Mouse (Mus musculus): ENCODE measurements around the gene Irf2bp2. TPM values are rescaled to one million over a fixed set of nuclear protein-coding genes. Genes with fewer than 3 reads are reported as not detected.

Irf2bp2 gene
- polyA plus RNA-seq, 1 experiment from 2014 or later, result 12.1 TPM

DNA sequence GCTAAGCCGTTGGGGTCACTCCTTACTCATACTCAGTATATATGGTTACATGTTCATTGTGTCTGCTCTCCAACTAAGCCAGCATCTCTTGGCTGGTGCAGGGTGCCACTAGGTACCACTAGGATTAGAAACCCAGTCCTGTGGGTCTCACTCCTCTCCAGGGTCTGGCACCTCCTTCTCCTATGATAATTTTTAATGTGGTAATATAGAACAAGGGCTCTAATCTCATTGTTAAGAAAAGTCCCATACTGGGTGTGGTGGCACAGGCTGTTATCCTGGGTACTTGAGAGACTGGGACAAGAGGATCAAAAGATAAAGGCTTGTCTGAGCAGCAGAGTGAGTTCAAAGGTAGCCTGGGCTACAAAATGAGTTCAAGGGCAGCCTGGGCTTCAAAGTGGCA lies 47.3 kb downstream of the Irf2bp2 start:
- H3K27me3 ChIP-seq (ENCODE audit: insufficient read depth, low read length), result no peaks in the 10 kb centered on the region
- H3K9ac ChIP-seq (replicated peaks; ENCODE audit: low read length), result no peak overlapping the region
- no peaks in the 10 kb centered on the region for H3K4me1 ChIP-seq (ENCODE audit: insufficient read depth, low read length)
- 55% methylated on average over 1 of the region's 1 CpGs for WGBS
- H3K9me3 ChIP-seq (ENCODE audit: low read length), result no peaks in the 10 kb centered on the region
- H3K36me3 ChIP-seq (ENCODE audit: insufficient read depth, low read length), result no peaks in the 10 kb centered on the region
- no peak overlapping the region for H3K27ac ChIP-seq (ENCODE audit: low read length)
- H3K4me2 ChIP-seq (replicated peaks; ENCODE audit: low read depth, low read length), result no peak overlapping the region
- ATAC-seq (ENCODE audit: low FRiP score, low TSS enrichment), result no peak
- no peak overlapping the region for H3K4me3 ChIP-seq (ENCODE audit: low read length)

DNA sequence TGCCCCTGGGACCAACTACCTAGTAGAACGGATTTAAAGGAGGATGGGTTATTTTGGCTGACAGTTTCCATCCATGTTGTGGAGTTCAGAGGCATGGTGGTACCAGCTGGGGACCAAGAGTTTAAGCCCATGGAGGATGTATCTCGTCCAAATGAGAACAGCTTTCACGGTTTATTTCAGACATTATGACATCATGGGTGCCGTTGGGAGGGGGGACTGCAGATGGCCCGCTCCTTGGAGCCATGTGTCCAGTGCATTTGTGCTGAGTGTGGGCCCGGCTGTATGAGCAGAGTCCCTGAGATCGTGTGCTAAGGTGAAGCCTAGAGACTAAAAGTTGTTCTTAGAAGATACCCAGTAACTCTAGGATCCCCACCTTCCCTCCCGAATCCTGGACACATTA lies 50.4 kb downstream of the Irf2bp2 start:
- 88% methylated on average over 8 of the region's 8 CpGs for WGBS
- Histone ChIP-seq H3K4me2 (replicated peaks; ENCODE audit: low read depth, low read length) (no peak overlapping the region), H3K4me3 (ENCODE audit: low read length) (no peak overlapping the region), H3K27ac (ENCODE audit: low read length) (no peak overlapping the region), H3K9ac (replicated peaks; ENCODE audit: low read length) (no peak overlapping the region), H3K27me3 (ENCODE audit: insufficient read depth, low read length) (no peaks in the 10 kb centered on the region), H3K9me3 (ENCODE audit: low read length) (no peaks in the 10 kb centered on the region), H3K36me3 (ENCODE audit: insufficient read depth, low read length) (no peaks in the 10 kb centered on the region), H3K4me1 (ENCODE audit: insufficient read depth, low read length) (peaks cover 18% of the 10 kb centered on the region)
- ATAC-seq (ENCODE audit: low FRiP score, low TSS enrichment), result no peak

DNA sequence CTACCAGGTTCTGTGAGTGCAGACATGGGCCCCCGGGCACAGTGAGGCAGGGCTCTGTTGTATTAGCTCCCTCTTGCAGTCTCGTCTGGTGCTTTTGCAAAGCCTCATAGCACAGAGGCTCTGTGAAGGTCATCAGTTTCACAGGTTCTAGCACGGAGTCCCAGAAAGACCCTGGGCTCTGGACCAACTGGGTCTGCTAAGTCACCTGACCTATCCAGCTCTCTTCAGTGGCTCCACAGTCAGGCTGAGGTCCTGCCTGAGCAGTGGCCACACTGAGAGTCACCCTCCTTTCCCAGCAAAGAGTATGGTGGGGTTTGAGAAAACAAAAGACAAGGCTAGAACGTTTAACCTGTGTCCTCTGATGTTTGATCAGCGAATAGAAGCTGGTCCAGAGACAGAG lies 51.0 kb downstream of the Irf2bp2 start:
- H3K9ac ChIP-seq (replicated peaks; ENCODE audit: low read length), result no peak overlapping the region
- no peak overlapping the region for H3K4me3 ChIP-seq (ENCODE audit: low read length)
- no peaks in the 10 kb centered on the region for H3K27me3 ChIP-seq (ENCODE audit: insufficient read depth, low read length)
- H3K9me3 ChIP-seq (ENCODE audit: low read length), result no peaks in the 10 kb centered on the region
- no peak overlapping the region for H3K4me2 ChIP-seq (replicated peaks; ENCODE audit: low read depth, low read length)
- WGBS, result 71% methylated on average over 5 of the region's 5 CpGs
- no peak for ATAC-seq (ENCODE audit: low FRiP score, low TSS enrichment)
- no peak overlapping the region for H3K27ac ChIP-seq (ENCODE audit: low read length)
- H3K4me1 ChIP-seq (ENCODE audit: insufficient read depth, low read length), result peaks cover 25% of the 10 kb centered on the region
- H3K36me3 ChIP-seq (ENCODE audit: insufficient read depth, low read length), result no peaks in the 10 kb centered on the region

DNA sequence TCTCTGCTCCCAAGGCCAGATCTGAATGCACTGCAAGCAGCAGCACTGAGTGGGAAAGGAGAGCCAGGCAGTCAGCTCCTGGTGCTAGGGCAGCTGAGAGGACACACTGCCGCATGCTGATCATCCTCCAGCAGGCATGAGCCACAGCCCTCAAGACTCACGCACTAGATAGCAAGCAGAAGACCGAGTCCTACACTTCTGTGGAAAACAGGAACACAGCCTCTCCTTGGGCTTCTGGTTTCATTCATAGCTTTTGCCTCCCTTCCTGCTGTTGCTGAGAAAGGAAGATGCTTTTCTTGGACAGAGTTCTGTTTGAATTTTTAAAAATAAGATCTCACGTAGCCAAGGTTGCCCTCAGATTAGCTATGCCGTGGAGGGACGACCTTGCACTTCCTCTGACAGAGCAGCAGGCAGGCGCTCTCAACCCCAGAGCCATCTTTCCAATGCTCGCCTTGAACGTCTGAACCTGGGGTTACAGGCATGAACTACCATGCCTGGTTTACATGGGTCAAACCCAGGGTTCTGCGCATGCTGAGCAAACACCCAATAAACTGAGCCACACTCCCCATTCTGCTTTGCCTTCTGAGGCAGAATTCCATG lies 51.6 kb downstream of the Irf2bp2 start:
- WGBS, result 66% methylated on average over 10 of the region's 10 CpGs
- Histone ChIP-seq H3K4me3 (ENCODE audit: low read length) (no peak overlapping the region), H3K4me2 (replicated peaks; ENCODE audit: low read depth, low read length) (no peak overlapping the region), H3K9me3 (ENCODE audit: low read length) (no peaks in the 10 kb centered on the region), H3K36me3 (ENCODE audit: insufficient read depth, low read length) (no peaks in the 10 kb centered on the region), H3K27ac (ENCODE audit: low read length) (no peak overlapping the region), H3K27me3 (ENCODE audit: insufficient read depth, low read length) (no peaks in the 10 kb centered on the region), H3K9ac (replicated peaks; ENCODE audit: low read length) (no peak overlapping the region), H3K4me1 (ENCODE audit: insufficient read depth, low read length) (peaks cover 31% of the 10 kb centered on the region)
- no peak for ATAC-seq (ENCODE audit: low FRiP score, low TSS enrichment)

DNA sequence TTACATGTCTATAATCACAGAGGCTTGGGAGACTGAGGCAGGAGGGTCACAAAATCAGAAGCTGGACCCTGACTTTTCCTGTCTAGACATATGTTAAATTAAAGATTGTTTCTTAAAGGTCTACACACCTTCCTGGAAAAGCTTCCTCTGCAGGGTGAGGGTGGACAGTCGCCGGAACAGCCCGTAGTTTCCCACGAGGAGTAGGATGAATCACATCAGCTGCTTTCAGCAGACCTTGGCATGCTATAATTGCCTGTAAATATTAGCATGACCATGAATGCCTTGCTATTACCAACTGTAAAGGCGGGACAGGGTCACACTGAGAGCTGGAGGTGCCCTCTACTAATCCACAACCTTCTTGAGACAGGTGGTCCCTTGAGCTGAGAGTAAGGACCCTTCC lies 53.5 kb downstream of the Irf2bp2 start:
- Histone ChIP-seq H3K9me3 (ENCODE audit: low read length) (no peaks in the 10 kb centered on the region), H3K4me1 (ENCODE audit: insufficient read depth, low read length) (peaks cover 40% of the 10 kb centered on the region), H3K36me3 (ENCODE audit: insufficient read depth, low read length) (no peaks in the 10 kb centered on the region), H3K4me2 (replicated peaks; ENCODE audit: low read depth, low read length) (no peak overlapping the region), H3K4me3 (ENCODE audit: low read length) (no peak overlapping the region), H3K27me3 (ENCODE audit: insufficient read depth, low read length) (no peaks in the 10 kb centered on the region), H3K27ac (ENCODE audit: low read length) (no peak overlapping the region), H3K9ac (replicated peaks; ENCODE audit: low read length) (no peak overlapping the region)
- WGBS, result 80% methylated on average over 5 of the region's 5 CpGs
- ATAC-seq (ENCODE audit: low FRiP score, low TSS enrichment), result no peak

DNA sequence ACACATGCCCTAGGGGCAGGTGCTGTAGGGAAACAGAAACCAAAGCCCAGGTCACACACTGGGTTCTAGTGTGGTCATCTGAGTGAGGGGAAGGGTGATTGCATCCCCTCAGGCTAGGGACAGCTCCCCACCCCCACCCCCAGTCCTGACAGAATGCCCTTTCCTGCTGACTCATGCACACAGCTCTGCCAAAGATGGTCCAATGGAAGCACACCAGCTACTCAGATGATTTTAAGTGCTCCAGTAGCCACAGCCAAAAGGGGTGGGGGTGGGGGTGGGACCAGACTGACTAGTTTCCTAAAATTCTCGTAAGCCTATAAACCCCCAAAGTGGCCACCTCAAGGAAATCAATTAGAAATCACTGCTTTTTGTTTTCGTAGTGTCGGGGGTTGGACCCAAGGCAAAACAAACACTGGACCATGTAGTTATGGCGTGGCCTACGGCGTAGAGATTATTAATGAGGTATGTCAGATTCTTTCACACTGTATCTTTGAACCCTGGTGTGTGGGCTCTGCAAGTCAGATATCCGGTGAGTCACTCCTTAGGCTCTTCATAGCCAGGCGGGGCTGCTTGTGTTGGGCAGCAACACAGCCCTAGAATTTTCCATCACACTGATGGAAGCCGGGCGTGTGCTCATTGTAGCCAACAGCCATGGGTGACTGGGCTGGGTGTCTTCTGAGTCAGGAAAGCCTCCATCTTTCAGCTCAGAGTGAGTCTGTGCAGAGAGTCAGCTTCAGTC lies 54.3 kb downstream of the Irf2bp2 start:
- peaks cover 40% of the 10 kb centered on the region for H3K4me1 ChIP-seq (ENCODE audit: insufficient read depth, low read length)

DNA sequence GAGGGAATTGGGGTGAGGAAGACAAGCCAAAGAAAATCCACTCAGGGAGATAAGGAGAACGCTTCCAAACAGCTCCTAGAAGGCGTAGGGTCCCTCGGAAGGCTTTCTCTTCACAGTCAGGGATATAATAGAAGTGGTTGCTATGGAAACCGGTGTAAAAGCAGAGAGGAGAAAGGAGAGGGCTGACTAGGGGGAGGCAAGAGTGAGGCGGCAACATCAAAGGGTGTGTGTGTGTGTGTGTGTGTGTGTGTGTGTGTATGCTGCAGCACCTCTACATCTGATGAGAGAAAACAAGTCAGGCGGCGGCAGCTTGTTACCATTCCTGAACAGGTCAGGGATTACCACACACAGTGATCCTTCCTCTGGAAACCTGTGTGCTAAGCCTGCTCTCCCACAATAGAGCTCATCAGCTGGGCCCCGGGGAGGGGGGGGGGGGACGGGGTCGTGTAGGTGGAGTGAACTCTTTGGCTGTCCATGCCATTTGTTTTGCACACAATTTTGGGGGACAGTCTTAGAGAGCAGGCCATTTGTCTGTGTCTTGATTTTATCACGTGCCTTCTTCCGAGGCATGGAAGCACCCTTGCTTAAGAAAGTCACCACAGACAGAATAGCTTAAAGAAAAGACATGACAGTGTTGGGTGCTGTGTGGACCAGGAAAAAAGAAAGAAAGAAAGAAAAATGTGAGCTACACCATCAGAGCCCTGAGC lies 55.0 kb downstream of the Irf2bp2 start:
- H3K9ac ChIP-seq (replicated peaks; ENCODE audit: low read length), result no peak overlapping the region; the same call in 1 of the 2 replicates
- 3% methylated on average over 12 of the region's 12 CpGs for WGBS

More for the DNA sequence above, 54.3 kb downstream of the Irf2bp2 start:
- Histone ChIP-seq H3K36me3 (ENCODE audit: insufficient read depth, low read length) (no peaks in the 10 kb centered on the region), H3K9me3 (ENCODE audit: low read length) (no peaks in the 10 kb centered on the region), H3K4me2 (replicated peaks; ENCODE audit: low read depth, low read length) (peak overlapping the region; percentile 19; the same call in 1 of the 2 replicates), H3K27me3 (ENCODE audit: insufficient read depth, low read length) (no peaks in the 10 kb centered on the region), H3K9ac (replicated peaks; ENCODE audit: low read length) (no peak overlapping the region), H3K27ac (ENCODE audit: low read length) (peak overlapping the region; percentile 54), H3K4me3 (ENCODE audit: low read length) (no peak overlapping the region)
- ATAC-seq (ENCODE audit: low FRiP score, low TSS enrichment), result peak; percentile 47; the same call in 1 of the 2 replicates
- WGBS, result 20% methylated on average over 10 of the region's 10 CpGs

More for the DNA sequence above, 55.0 kb downstream of the Irf2bp2 start:
- H3K27me3 ChIP-seq (ENCODE audit: insufficient read depth, low read length), result no peaks in the 10 kb centered on the region
- peak overlapping the region; percentile 19; the same call in 1 of the 2 replicates for H3K4me2 ChIP-seq (replicated peaks; ENCODE audit: low read depth, low read length)
- H3K9me3 ChIP-seq (ENCODE audit: low read length), result no peaks in the 10 kb centered on the region
- 0 out of 2 replicates have a peak, but pooled peaks have one; percentile 4 for ATAC-seq (ENCODE audit: low FRiP score, low TSS enrichment)
- H3K27ac ChIP-seq (ENCODE audit: low read length), result peak overlapping the region; percentile 54
- peaks cover 40% of the 10 kb centered on the region for H3K4me1 ChIP-seq (ENCODE audit: insufficient read depth, low read length)
- H3K4me3 ChIP-seq (ENCODE audit: low read length), result no peak overlapping the region
- no peaks in the 10 kb centered on the region for H3K36me3 ChIP-seq (ENCODE audit: insufficient read depth, low read length)

Other genes with a start within 250 kb of the Irf2bp2 start
- gene Coa6, start 171.5 kb downstream of the Irf2bp2 start, polyA plus RNA-seq (2015; fragmentation: Nextera tagmentation; extraction: Ambion mirVana), result 45.8 and 53.9 TPM in 2 replicates
- gene Tarbp1, start 118.9 kb downstream of the Irf2bp2 start, polyA plus RNA-seq (2015; fragmentation: Nextera tagmentation; extraction: Ambion mirVana), result 3.1 and 3.3 TPM in 2 replicates

Data from kidney, embryonic 16.5 days (tissue).